Mouse (Mus musculus) cortical plate, adult 2 months (tissue): ENCODE measurements at regions not wholly inside any gene's neighbourhood (a gene's known extent, or its start where the extent isn't known, plus 50 kb on each side); places are given as distances from the start of the nearest gene placed in this dataset.

Source experiments
- H3K27ac ChIP-seq: fragments of 200-500 bp; 2 replicates; pipeline ENCODE4 v1.5.1; 2012; ENCODE audit warnings: low read length, control low read depth, inconsistent platforms; ENCODE audit not compliant: insufficient read depth
- H3K4me1 ChIP-seq: fragments of 200-500 bp; 2 replicates; pipeline ENCODE4 v1.6.1; 2011; ENCODE audit warnings: low read length; ENCODE audit not compliant: control insufficient read depth, insufficient read depth
- H3K4me3 ChIP-seq: fragments of 200-500 bp; 2 replicates; pipeline ENCODE4 v1.5.1; 2011; ENCODE audit warnings: mild to moderate bottlenecking, low read length, control low read depth; ENCODE audit not compliant: insufficient read depth
- CTCF ChIP-seq: fragments of 200-500 bp; IDR thresholded peaks from 2 replicates; pipeline ENCODE4 v1.5.1; 2011; ENCODE audit warnings: mild to moderate bottlenecking, control low read depth, low read length; ENCODE audit not compliant: insufficient read depth; ENCODE audit errors: extremely low read depth
- POLR2A ChIP-seq: fragments of 200-500 bp; IDR thresholded peaks from 2 replicates; pipeline ENCODE4 v1.6.1; 2011; ENCODE audit warnings: mild to moderate bottlenecking, low read length, control low read depth; ENCODE audit not compliant: insufficient read depth; ENCODE audit errors: extremely low read depth

- Histone ChIP-seq H3K4me1 (no peaks in the 10 kb centered on the region), H3K27ac (no peak overlapping the region), H3K4me3 (no peak overlapping the region)
- TF ChIP-seq POLR2A: no peak
- TF ChIP-seq CTCF: no peak
Measured at GRCm38 (mm10) chr15:54097498-54097897, 212.8 kb downstream of the Gm7489 start.

- TF ChIP-seq POLR2A (no peak), CTCF (no peak)
- no peak overlapping the region for H3K4me3 ChIP-seq
- no peaks in the 10 kb centered on the region for H3K4me1 ChIP-seq
- no peak overlapping the region for H3K27ac ChIP-seq
Measured at GRCm38 (mm10) chr15:54112406-54112805, 227.7 kb downstream of the Gm7489 start.

- Histone ChIP-seq H3K4me3 (no peak overlapping the region), H3K4me1 (no peaks in the 10 kb centered on the region)
Measured at GRCm38 (mm10) chr15:54114096-54114512, 229.4 kb downstream of the Gm7489 start.

GRCm38 (mm10) chr15:54117967-54118538 lies 233.3 kb downstream of the Gm7489 start:
- TF ChIP-seq POLR2A: no peak
- TF ChIP-seq CTCF: no peak
- Histone ChIP-seq H3K4me1 (no peaks in the 10 kb centered on the region), H3K4me3 (no peak overlapping the region), H3K27ac (no peak overlapping the region)

More at GRCm38 (mm10) chr15:54114096-54114512, 229.4 kb downstream of the Gm7489 start:
- no peak overlapping the region for H3K27ac ChIP-seq
- TF ChIP-seq POLR2A: no peak
- TF ChIP-seq CTCF: no peak

- no peak overlapping the region for H3K27ac ChIP-seq
- TF ChIP-seq CTCF: no peak
- no peak for TF ChIP-seq POLR2A
Measured at GRCm38 (mm10) chr15:54120456-54120855, 235.8 kb downstream of the Gm7489 start.

GRCm38 (mm10) chr15:54164350-54164749 lies 279.6 kb downstream of the Gm7489 start:
- TF ChIP-seq POLR2A: no peak
- no peak for TF ChIP-seq CTCF
- Histone ChIP-seq H3K27ac (no peak overlapping the region), H3K4me3 (no peak overlapping the region), H3K4me1 (no peaks in the 10 kb centered on the region)

More at GRCm38 (mm10) chr15:54120456-54120855, 235.8 kb downstream of the Gm7489 start:
- no peak overlapping the region for H3K4me3 ChIP-seq
- H3K4me1 ChIP-seq: no peaks in the 10 kb centered on the region

- Histone ChIP-seq H3K4me1 (no peaks in the 10 kb centered on the region), H3K27ac (no peak overlapping the region), H3K4me3 (no peak overlapping the region)
- TF ChIP-seq POLR2A (no peak), CTCF (no peak)
Measured at GRCm38 (mm10) chr15:54167842-54168361, 283.2 kb downstream of the Gm7489 start.

- no peak for TF ChIP-seq CTCF
- no peak for TF ChIP-seq POLR2A
- no peaks in the 10 kb centered on the region; the same call in 1 of the 2 replicates for H3K4me1 ChIP-seq
- H3K4me3 ChIP-seq: no peak overlapping the region
- H3K27ac ChIP-seq: no peak overlapping the region
Measured at GRCm38 (mm10) chr15:54177221-54177620, 292.5 kb downstream of the Gm7489 start.

GRCm38 (mm10) chr15:54177791-54178190 lies 293.1 kb downstream of the Gm7489 start:
- Histone ChIP-seq H3K4me1 (no peaks in the 10 kb centered on the region; the same call in 1 of the 2 replicates), H3K4me3 (no peak overlapping the region), H3K27ac (no peak overlapping the region)
- TF ChIP-seq POLR2A: no peak
- TF ChIP-seq CTCF: no peak
